Mouse (Mus musculus) gastrocnemius, adult 8-10 months (tissue): ENCODE results near the gene Gse1. TPM values are rescaled to one million over a fixed set of nuclear protein-coding genes. Genes with fewer than 3 reads are reported as not detected.
A peak's percentile ranks its signal among the peaks of the same experiment; 100 is the strongest.
"Not testable (repeated sequence)": the region's sequence is repeated elsewhere in the genome, so short reads cannot be mapped to it uniquely, and the experiment has no call there.

Experiments
- DNase-seq, 2 experiments: peaks; one replicate each; pipeline ENCODE4 v3.0.0; 2022; ENCODE audit warnings: low spot score in 2 of 2
- total RNA-seq, 4 experiments: library from RNA; stranded (reverse); gene quantifications; 2 replicates each; pipeline ENCODE4 v1.2.4; 2022

Gse1 gene
- total RNA-seq, 4 experiments from 2014 or later = 32.6 to 36.2 (median 34.6) TPM

DNA sequence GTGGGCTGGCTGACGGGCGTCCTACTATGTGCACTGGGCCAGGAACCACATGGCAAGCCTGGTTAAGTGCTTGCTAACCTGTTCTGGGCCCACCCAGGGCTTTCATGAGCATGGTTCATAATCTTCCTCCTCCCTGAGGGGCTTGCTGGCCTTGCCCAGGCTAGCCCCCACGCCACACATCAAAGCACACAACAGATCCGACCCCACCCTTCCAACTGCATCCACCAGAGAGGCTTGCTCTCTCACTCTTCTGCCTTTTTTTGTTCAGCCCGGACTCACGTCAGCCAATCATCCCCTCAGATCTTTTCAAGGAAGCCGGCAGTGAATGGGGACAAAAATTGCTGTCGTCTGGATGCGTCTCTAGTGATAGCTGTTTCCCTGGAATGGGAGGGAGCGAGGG, 112.9 kb downstream of the Gse1 start:
- no peak for DNase-seq

DNA sequence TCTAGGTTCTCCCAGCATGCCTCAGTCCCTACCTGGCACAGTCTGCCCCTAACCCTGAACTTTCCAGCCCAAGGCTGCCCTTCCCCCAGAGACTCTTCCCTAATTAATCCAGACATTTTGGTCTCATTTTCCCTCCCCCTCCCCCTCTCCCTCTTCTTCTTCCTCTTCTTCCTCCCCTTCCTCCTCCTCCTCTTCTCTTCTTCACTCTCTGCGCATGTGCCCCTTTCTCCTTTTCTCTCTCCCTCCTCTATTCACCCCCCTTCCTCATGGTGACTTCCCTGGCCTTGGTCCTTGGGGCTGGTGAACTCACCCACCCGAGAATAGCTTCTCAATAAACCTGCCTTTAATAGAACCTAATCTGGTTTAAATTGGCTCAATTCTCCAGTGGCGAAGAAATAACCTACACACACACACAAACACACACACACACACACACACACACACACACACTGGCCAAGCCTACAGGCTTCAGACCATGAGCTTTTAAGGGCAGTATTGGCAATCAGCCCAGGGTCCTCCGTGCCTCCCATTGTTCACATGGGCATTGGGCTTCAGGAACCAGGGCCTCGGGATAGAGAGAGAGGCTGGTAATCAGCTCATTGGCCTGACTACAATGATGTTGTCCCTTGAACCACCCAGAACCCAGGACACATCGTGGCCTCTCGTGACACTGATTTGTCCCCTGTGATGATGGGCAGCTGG, 114.7 kb downstream of the Gse1 start:
- DNase-seq = no peak

DNA sequence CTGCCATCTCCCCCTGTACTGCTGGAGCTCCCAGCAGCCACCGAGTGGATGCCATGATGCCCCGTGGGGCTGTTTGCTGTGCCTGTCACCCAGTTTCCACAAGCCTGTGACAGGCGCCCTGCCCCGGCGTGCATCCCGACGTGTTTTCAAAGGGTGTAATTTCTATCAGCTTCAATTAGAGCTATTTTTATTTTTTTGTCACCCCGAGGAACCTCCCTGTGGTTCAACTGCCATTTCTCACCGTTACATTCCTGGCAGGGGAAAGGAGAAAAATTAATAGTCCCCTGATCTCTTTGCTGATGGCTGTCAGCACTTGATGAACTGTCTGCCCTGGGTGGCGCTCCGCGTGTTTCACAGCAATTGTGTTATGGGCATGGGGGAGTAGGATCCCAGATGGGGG, 115.3 kb downstream of the Gse1 start:
- DNase-seq = no peak

DNA sequence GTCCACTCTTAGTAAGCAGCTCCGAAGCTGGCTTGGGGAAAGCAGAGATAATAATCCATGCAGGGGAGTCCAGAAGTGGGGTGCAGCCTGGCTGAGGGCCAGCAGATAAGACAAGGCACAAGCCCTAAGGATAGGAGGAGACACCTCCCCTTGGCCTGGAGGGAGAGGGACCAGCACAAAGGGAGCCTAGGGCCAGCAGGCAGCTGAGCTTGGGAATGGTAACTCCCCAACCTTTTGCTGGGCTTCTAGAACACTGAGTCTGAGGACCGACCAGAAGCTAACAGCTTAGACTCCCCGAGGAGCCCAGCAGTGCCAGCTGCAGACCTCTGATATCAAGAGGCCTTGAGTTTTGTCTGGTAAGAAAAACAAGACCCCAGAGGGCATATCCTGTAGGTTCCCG, 115.9 kb downstream of the Gse1 start:
- no peak for DNase-seq

DNA sequence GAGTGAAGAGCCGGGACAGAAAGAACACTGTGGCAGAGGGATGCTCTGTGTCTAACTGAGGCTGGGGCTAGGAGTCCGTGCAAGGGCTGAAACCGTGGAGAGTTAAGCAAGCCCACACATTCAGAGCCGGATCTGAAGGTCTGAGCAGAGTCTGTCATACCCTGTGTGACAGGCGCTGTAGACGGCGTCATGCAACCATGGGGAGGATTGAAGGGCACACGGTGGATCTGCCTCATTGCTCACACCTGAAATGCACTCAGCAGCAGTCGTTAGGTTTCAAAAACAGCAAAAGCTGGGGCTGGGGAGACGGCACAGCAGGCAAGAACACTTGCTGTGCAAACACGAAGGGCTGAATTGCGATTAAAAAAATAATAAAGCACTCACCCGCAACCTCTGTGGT, 116.3 kb downstream of the Gse1 start:
- DNase-seq = no peak

DNA sequence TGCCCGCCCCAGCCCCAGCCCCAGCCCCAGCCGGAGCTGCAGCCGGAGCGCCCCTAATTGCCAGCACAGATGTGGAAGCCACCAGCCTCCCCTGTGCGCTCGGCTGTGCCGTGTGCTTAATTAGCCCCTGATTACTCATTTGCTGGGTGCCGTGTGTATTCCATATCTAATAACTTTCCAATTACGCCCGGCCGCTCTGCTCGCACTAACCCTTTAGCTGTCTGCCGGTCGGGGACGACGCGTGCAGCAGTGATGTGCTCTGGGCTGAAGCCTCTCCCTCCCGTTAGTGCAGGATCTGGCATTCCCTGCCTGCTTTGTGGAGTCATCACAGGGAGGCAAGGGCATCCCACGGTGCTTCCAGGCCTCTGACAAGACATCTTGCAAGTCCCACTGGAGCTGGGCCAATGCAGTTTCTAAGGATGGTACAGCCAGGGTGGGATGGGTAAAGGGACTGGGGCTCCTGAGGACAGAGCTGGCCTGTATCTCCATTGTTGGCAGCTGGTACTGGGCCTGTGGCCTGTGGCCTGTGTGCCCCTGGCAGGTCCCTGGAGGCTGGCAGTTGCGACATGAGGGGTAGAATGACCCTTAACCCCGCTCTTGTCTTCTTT, 119.6 kb downstream of the Gse1 start:
- no peak for DNase-seq

DNA sequence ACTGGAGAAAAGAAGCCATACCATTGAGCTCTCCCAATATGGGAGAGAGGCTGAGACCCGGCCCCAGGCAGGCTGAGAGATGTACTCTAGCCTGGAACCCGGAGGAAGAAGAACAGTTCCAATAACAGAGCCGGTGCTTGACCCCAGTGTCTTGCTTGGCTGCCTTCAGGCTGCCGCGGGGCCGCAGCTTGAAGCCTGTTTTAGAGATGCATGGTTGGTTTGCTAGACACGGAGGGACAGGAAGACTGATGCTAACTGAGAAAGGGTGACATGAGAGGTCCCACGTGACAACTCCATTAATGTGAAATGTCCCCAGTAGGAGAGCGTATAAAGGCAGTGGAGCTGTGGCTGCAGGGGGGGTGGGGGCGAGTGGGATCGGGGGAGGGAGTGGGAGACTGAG, 120.7 kb downstream of the Gse1 start:
- DNase-seq = no peak

DNA sequence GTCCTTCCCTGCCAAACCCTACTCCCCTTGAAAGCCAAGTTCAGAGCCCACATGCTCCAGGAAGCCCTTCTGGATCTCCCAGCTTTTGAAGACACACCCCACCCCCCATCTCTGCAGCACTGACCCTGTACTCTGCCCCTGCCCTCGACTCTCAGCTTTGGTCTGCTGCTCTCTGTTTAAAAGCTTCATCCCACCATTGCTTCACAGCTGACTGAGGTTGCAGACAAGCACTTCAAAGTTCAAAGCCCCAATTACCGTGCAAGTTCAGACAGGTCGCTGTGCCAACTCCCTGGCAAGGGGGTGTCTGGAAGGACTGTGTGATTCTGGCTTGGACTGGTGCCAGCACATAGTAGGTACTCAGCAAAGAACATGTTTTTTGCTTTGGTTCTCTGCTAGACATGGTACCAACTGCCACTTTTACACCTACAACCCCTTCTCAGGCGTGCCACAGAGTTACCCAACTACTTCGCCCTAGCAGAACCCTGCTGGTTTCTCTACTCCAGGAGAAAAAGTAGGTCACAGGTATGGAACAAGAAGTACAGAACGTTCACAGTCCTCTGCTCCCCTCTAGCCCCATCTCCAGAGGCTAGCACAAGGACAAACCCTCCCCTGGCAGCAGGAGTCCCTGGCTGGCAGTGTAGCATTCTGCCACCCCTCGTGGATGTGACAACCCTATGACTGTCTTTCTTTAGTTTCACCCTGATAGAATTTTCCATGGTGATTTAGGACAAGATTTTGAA, 123.2 kb downstream of the Gse1 start:
- DNase-seq = no peak

DNA sequence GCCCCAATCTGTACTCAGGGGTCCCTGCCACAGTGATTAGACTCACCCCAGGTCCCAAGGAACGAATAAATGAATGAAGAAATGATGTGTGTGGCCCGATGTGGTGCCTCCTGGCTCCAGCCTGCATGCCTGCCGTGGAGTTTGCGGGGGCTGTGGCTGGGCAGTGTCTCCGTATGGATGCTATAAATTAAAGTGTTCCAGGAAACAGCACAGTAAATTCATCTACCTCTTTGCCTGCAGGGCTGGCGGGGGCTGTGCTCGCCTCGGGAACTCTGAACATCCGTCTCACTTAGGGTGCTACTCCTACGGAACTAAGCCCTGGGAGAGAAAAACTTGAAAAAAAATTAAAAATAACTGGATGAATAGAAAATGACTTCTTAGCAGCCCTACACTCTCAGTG, 123.8 kb downstream of the Gse1 start:
- no peak for DNase-seq

DNA sequence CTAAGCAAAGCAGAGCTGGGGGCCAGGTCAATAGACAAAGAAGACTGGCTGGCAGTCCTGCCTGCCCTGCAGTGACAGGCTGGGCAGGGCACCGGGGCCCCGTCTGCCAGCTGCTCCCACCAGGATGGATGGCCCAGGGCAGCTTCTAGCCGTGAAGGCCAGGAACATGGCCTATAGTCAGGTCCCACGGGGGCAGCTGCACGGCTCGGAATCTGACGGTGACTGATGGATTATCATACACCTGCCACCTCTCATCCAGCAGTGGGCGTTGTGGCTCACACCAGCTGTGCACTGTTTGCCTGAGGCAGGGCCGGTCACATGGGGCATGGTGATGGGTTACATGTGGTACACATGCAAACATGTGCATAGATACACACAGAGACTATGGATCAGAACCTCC, 127.8 kb downstream of the Gse1 start:
- DNase-seq = no peak

DNA sequence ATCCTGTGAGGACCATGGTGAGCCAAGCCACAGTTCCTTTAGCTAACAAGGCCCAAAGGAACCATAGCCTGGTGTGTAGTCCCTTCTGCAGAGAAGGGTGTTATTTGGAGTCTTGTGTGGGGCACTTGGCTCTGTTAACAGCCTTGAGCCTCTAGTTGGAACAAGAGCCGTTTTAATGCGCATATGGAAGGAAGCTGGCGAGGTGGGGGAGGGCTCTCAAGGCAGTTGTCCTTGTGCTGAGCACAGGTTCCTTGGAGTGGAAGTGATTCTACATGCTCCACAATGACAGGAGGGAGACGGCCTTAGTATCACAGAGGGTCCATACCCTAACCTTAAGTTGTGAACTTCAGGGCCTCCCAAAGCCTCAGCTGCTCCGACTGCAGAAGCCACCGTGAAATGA, 129.2 kb downstream of the Gse1 start:
- DNase-seq = no peak

DNA sequence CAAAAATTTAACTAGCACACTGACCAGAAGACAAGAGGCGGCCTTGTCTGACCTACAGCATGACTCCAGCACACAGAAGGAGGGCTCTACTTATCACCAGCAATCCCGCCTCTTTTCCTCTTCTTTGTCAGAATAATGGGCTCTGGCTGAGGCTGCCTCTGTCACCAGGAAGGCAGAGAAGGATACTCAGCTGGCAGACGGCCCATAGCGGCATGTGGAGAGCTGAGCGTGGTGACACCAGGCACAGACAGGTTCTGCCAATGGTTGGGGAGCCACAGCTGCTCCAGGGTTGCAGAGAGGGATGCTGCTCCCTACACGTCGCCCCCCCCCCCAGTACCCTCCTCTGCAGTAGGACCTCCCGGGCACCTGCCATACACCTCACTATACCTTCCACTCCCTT, 133.0 kb downstream of the Gse1 start:
- DNase-seq = no peak

DNA sequence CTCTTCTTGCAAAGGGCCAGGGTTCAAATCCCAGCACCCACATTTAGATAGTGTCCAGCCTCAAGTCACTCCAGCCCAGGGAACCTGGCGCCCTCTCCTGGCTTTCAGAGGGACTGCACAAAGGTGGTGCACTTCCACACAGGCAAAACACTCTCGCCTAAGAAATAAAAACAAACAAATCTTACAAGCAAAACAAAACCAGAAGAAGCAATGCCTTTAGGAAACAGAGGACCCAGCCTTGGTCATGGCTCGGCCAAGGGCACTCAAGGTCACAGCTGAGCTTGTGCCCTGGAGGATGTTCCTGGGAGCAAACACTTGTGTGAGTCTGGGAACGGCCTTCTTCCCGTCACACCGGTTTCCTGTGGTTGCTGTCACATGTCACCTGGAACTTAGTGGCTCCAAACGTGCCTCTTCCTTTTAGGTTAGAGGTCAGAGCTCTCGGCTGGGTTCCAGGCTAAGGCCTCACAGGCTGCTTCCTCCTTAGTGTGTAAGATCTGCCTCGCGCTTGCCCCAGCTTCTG, 135.4 kb downstream of the Gse1 start:
- DNase-seq = peak in 1 of 2 experiments; percentile 40

DNA sequence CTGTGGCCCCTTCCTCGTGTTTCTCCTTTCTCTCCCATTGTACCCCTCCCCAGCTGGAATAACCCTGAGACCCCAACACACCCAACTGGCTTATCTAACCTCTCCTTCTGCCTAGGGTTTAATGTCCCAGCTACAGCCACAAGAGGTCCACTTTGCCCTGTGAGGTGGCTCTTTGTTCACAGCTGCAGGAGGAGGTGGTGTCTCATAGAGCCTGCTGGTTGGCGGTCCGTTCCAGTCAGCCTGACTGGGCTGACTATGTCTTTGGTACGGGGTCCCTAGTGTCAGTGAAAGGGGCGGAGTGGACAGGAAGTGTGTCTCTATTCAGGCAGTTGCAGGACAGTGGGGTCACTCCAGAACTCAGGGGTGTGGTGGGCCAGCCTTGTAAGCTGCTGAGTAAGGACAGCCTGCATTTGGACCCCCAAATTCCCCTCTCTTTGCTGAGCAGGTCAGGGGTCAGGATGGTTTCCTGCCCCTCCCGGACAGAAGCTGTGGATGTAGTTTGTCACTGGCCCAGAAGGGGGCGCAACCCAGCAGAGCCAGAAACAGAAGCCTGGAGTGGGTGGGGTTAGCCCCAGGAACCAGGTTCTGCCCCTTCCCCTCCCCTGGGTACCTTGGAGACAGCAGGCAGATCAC, 136.0 kb downstream of the Gse1 start:
- DNase-seq = no peak

DNA sequence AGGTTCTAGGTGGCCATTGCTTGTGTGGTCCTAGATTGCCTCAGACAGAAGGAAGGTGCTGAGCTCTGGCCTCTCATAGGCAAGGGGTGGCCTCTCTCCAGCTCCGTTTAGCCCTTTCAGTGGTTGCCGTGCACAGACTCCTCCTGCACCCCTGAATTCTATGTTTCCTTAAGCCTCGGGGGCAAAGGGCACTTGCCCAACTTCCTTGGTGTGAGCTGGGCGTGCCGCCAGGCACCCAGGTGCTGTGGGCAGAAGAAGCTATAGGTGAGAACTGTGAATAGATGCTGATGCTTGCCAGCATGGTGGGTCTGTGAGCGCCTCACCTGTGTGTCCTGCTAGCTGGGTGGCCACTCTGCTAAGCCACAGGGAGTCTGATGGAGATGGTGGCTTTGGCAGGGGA, 138.6 kb downstream of the Gse1 start:
- DNase-seq = no peak

DNA sequence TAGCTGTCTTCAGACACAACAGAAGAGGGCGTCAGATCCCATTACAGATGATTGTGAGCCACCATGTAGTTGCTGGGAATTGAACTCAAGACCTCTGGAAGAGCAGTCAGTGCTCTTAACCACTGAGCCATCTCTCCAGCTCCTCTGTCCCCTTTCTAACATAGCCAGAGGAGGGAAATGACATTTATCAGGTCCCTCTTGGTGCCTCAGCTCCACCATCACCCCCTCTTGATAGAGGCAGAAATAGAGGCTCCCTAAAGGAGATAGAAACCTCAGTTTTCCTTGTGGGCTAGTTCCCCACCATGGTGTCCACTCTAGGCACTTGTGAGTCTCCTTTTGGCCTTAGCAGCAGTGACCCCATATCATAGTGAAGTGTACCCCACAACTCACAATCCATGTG, 139.9 kb downstream of the Gse1 start:
- not testable (repeated sequence) for DNase-seq

DNA sequence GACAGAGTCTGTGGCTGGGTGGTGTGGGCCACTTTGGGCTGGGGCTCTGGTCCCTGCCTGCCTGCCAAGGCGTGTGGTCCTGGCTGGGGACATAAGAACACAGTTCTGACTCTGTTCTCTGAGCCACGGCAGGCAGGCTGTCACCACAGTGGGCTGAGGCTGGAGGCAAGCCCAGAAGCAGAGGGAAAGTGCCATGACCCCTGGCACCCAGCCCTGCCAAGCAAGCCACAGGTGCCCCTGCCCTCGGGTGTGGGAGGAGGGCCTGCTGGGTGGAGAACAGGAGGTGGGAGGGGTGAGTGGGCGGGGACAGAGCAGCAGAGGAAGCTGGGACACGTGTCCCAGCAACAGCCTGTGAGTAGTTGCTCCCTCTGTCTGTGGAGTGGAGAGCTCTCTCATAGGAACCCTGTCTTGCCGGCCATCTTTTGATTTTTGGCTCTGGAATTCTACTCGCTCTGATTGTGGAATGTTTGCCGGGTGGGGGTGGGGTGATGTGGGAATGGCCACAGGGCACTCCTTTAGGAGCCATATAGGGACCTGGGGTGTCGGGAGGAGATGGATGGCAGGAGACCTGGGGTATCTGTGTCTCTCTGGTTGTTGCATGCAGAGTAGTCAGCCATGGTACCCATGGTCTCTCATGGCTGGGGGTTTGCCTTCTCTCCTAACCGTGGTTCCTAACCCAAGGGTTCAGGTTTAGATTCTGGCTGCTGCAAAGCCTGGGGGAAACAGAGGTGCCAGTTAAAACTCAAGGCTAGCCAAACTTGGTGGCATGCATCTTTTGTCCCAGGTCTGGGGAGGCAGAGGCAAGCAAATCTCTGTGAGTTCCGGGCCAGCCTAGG, 140.8 kb downstream of the Gse1 start:
- peak; percentile 84 to 90 for DNase-seq

DNA sequence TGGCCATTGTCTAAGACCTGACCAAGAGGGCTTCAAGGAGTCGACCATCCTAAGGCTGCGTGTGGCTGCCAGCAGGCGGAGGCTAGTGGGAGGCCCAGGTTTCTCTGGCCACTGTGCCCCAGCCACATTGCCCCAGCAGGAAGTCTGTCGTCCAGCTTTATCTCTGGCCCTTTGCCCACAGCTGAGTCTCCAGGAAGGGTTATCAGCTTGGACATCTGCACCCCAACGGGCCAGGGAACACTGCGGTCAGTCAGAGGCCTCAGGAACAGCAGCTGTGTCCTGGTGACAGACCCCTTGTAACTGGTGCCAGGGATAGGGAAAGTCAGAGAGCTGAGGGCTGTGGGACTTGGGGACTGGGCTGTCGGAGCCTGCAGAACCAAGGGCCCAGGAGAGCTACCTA, 141.7 kb downstream of the Gse1 start:
- no peak for DNase-seq

DNA sequence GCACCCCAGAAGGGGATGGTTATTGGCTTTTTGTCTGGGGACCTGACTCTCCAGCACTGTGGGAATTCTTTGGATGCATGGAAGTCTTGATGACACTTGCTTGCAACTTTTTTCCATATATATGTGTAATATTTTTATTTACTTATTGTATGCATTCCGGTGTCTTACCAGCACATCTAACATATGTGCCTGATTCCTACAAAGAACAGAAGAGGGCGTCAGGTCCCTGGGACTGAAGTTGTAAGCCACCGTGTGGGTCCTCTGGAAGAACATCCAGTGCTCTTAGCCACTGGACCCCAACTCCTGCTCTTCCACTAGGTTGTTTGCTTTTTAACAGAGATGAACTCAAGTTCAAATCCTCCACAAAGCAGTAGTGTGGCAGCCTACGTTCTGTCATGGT, 142.2 kb downstream of the Gse1 start:
- DNase-seq = no peak

DNA sequence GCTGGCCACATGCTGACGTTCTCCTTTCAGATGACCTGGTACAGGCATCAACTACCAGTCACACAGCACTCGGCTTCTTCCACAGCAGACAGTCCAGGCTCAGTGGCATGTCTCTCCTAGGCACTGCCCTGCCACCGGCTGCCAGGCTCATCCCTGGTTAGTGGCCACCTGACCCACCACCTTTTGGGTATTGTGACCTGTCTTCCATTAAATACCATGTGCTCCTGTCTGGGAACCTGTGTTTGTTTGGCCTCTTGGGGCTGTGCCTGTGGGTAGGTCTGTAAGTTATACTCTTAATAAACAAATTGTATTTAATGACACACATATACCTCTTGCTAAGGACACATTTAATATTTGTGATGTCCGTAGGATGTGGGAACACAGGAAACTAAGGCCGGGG, 142.9 kb downstream of the Gse1 start:
- no peak for DNase-seq
